Mouse (Mus musculus) limb, embryonic 15.5 days (tissue): Measurements from ENCODE around the gene Itga9. TPM values are rescaled to one million over a fixed set of nuclear protein-coding genes. Genes with fewer than 3 reads are reported as not detected.

Experiments used
- ATAC-seq: fragments of 200-750 bp; cut with Nextera tagmentation; 2 replicates; pipeline ENCODE4 v1.8.0; 2017; ENCODE audit warnings: low read depth, moderate TSS enrichment; ENCODE audit not compliant: insufficient number of reproducible peaks, low FRiP score, low TSS enrichment
- H3K27ac ChIP-seq: fragments of 300-500 bp; sonication (generic); 2 replicates; pipeline ENCODE4 v1.5.1; 2015; ENCODE audit warnings: moderate library complexity, mild to moderate bottlenecking, inconsistent platforms
- H3K27me3 ChIP-seq: fragments of 300-500 bp; sonication (generic); 2 replicates; pipeline ENCODE4 v1.6.1; 2015; ENCODE audit warnings: inconsistent platforms
- H3K36me3 ChIP-seq: fragments of 300-500 bp; sonication (generic); 2 replicates; pipeline ENCODE4 v1.6.1; 2015; ENCODE audit warnings: inconsistent platforms
- H3K4me1 ChIP-seq: fragments of 300-500 bp; sonication (generic); 2 replicates; pipeline ENCODE4 v1.6.1; 2015; ENCODE audit warnings: inconsistent platforms
- H3K4me2 ChIP-seq: fragments of 300-500 bp; sonication (generic); 2 replicates; pipeline ENCODE4 v1.6.1; 2015; ENCODE audit warnings: mild to moderate bottlenecking, inconsistent platforms
- H3K4me3 ChIP-seq: fragments of 300-500 bp; sonication (generic); 2 replicates; pipeline ENCODE4 v1.5.1; 2015; ENCODE audit warnings: mild to moderate bottlenecking, inconsistent platforms
- H3K9ac ChIP-seq: fragments of 300-500 bp; sonication (generic); 2 replicates; pipeline ENCODE4 v1.6.1; 2015; ENCODE audit warnings: inconsistent platforms
- H3K9me3 ChIP-seq: fragments of 300-500 bp; sonication (generic); 2 replicates; pipeline ENCODE4 v1.6.1; 2016; ENCODE audit warnings: inconsistent platforms
- WGBS: fragments of 180-500 bp; shearing (Covaris S2); methylation state at CpG from one replicate; pipeline ENCODE4 v1.1.7; 2015; 5-methylcytosine and 5-hydroxymethylcytosine counted together
- polyA plus RNA-seq: library from polyadenylated mRNA; unstranded; fragments of >200 nt; fragmentation: Nextera tagmentation; extraction: Ambion mirVana; gene quantifications from 2 replicates; pipeline ENCODE4 v1.2.1, GENCODE M21; 2015

Gene Itga9
- polyA plus RNA-seq, 1 experiment from 2014 or later, result 9.9 TPM

- no peaks in the 10 kb centered on the region for H3K27me3 ChIP-seq
- H3K27ac ChIP-seq, result peak overlapping the region; percentile 72
- H3K4me1 ChIP-seq, result peaks cover 36% of the 10 kb centered on the region
- ATAC-seq, result peak; percentile 46; the same call in 1 of the 2 replicates
- H3K9ac ChIP-seq, result no peak overlapping the region
- 56% methylated on average over 16 of the region's 16 CpGs for WGBS
- peak overlapping the region; percentile 7; the same call in 1 of the 2 replicates for H3K4me2 ChIP-seq
- H3K36me3 ChIP-seq, result no peaks in the 10 kb centered on the region
- no peaks in the 10 kb centered on the region for H3K9me3 ChIP-seq
- H3K4me3 ChIP-seq, result no peak overlapping the region
Measured at GRCm38 (mm10) chr9:118919672-118920186, 313.2 kb downstream of the Itga9 start.

DNA sequence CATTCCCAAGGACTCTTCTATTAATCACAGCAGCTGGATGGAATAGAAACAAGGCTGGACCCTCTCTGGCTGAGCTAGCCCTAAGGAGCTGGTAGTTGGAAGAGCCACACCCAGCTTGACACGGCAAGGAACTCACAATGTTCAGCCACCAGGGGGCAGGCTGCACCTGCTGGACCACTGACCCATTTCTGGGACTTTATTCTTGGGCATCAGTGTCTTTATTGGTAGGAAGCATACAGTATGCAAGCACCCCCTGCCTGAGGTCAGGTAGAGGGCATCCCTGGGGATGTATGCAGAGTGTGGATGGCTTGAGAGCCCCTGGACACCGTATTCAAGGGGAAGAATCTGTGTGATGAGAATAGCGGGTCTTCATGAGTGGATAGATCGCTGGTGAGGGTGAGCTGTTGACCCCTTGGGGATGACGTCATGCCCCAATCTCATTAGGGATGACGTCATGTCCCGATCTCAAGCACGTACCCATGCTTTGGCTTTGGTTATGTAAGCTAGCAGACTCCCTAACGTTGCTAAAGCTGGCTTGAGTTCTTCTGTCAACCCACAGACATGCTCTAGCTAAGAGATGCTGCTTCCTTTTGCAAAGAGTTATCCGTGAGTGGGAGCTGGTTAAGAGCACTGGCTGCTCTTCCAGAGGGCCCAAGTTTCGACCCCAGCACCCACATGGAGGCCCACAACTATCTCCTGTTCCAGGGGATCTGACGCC, 314.5 kb downstream of the Itga9 start:
- WGBS, result 46% methylated on average over 12 of the region's 12 CpGs
- H3K4me3 ChIP-seq, result no peak overlapping the region
- 0 out of 2 replicates have a peak, but pooled peaks have one; percentile 5 for ATAC-seq

GRCm38 (mm10) chr9:118921926-118922325, 315.4 kb downstream of the Itga9 start:
- H3K9me3 ChIP-seq, result no peaks in the 10 kb centered on the region
- no peak overlapping the region for H3K27ac ChIP-seq
- no peaks in the 10 kb centered on the region for H3K36me3 ChIP-seq
- 70% methylated on average over 3 of the region's 3 CpGs for WGBS
- no peak for ATAC-seq
- peaks cover 45% of the 10 kb centered on the region for H3K4me1 ChIP-seq
- no peaks in the 10 kb centered on the region for H3K27me3 ChIP-seq
- no peak overlapping the region for H3K9ac ChIP-seq
- no peak overlapping the region for H3K4me3 ChIP-seq
- no peak overlapping the region for H3K4me2 ChIP-seq

More for the DNA sequence above, 314.5 kb downstream of the Itga9 start:
- Histone ChIP-seq H3K4me1 (peaks cover 43% of the 10 kb centered on the region), H3K4me2 (no peak overlapping the region), H3K27me3 (no peaks in the 10 kb centered on the region), H3K9me3 (no peaks in the 10 kb centered on the region), H3K9ac (no peak overlapping the region), H3K27ac (no peak overlapping the region), H3K36me3 (no peaks in the 10 kb centered on the region)

- no peak for ATAC-seq
- Histone ChIP-seq H3K9ac (peak overlapping the region; percentile 52; the same call in 1 of the 2 replicates), H3K4me3 (peak overlapping the region; percentile 84), H3K27ac (peak overlapping the region; percentile 81; the same call in 1 of the 2 replicates), H3K36me3 (no peaks in the 10 kb centered on the region), H3K27me3 (no peaks in the 10 kb centered on the region), H3K4me1 (peaks cover 55% of the 10 kb centered on the region), H3K9me3 (no peaks in the 10 kb centered on the region), H3K4me2 (peak overlapping the region; percentile 97)
- 12% methylated on average over 15 of the region's 16 CpGs for WGBS
Measured at GRCm38 (mm10) chr9:118924554-118925085, 318.1 kb downstream of the Itga9 start.

GRCm38 (mm10) chr9:118925286-118926110, 319.0 kb downstream of the Itga9 start:
- H3K9me3 ChIP-seq, result no peaks in the 10 kb centered on the region
- ATAC-seq, result peak; percentile 83
- H3K4me2 ChIP-seq, result peak overlapping the region; percentile 97
- no peaks in the 10 kb centered on the region for H3K36me3 ChIP-seq
- peak overlapping the region; percentile 84 for H3K4me3 ChIP-seq
- peak overlapping the region; percentile 83 for H3K9ac ChIP-seq
- under 1% methylated on average over 53 of the region's 53 CpGs for WGBS
- no peaks in the 10 kb centered on the region for H3K27me3 ChIP-seq
- H3K27ac ChIP-seq, result peak overlapping the region; percentile 95
- peaks cover 52% of the 10 kb centered on the region for H3K4me1 ChIP-seq

- 0% methylated on average over 27 of the region's 73 CpGs for WGBS
- H3K36me3 ChIP-seq, result no peaks in the 10 kb centered on the region
- H3K4me2 ChIP-seq, result peak within 1 kb of the TSS; percentile 97
- H3K4me1 ChIP-seq, result peaks cover 48% of the 10 kb centered on the region
- H3K9me3 ChIP-seq, result no peaks in the 10 kb centered on the region
- H3K9ac ChIP-seq, result peak within 1 kb of the TSS; percentile 83
- H3K27ac ChIP-seq, result peak within 1 kb of the TSS; percentile 95
- peak within 1 kb of the TSS; percentile 84 for H3K4me3 ChIP-seq
- peak; percentile 46 for ATAC-seq
- no peaks in the 10 kb centered on the region for H3K27me3 ChIP-seq
Measured at GRCm38 (mm10) chr9:118926111-118926650, 319.7 kb downstream of the Itga9 start, which contains the start of gene Ctdspl. Ctdspl (plus strand) TSS chr9:118926453.

GRCm38 (mm10) chr9:118926688-118927321, 320.3 kb downstream of the Itga9 start:
- Histone ChIP-seq H3K9me3 (no peaks in the 10 kb centered on the region), H3K4me2 (peak overlapping the region; percentile 97), H3K4me1 (peaks cover 46% of the 10 kb centered on the region), H3K27me3 (no peaks in the 10 kb centered on the region), H3K9ac (peak overlapping the region; percentile 83), H3K27ac (peak overlapping the region; percentile 95), H3K4me3 (peak overlapping the region; percentile 84), H3K36me3 (no peaks in the 10 kb centered on the region)
- WGBS, result 2% methylated on average over 67 of the region's 68 CpGs
- ATAC-seq, result no peak

DNA sequence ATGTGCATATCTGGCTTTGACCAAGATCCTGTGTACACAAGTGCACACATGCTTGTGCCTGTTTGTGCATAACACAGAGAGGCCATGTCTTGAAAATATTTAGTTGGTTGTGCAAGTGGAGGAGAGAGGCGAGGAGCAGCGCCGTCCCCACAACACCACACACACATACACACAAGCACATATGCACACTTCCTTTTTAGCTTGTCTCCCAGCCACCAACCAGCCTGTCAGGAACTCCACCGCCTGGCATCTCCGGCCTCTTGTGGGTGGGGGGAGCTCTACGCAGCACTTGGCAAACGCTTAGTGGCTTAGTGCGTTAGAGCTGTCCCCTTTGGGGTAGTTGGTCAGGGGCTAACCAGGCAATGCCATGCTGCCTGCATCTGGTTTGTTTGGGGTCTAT, 321.0 kb downstream of the Itga9 start:
- Histone ChIP-seq H3K9ac (peak overlapping the region; percentile 83; the same call in 1 of the 2 replicates), H3K27me3 (no peaks in the 10 kb centered on the region), H3K4me1 (peaks cover 45% of the 10 kb centered on the region), H3K27ac (peak overlapping the region; percentile 95), H3K4me3 (peak overlapping the region; percentile 84), H3K4me2 (peak overlapping the region; percentile 97), H3K36me3 (no peaks in the 10 kb centered on the region), H3K9me3 (no peaks in the 10 kb centered on the region)
- no peak for ATAC-seq
- WGBS, result 26% methylated on average over 8 of the region's 8 CpGs

- H3K9ac ChIP-seq, result peak overlapping the region; percentile 5; the same call in 1 of the 2 replicates
- no peaks in the 10 kb centered on the region for H3K27me3 ChIP-seq
- peak overlapping the region; percentile 95; the same call in 1 of the 2 replicates for H3K27ac ChIP-seq
- peak overlapping the region; percentile 97 for H3K4me2 ChIP-seq
- 52% methylated on average over 2 of the region's 2 CpGs for WGBS
- no peaks in the 10 kb centered on the region for H3K9me3 ChIP-seq
- no peaks in the 10 kb centered on the region for H3K36me3 ChIP-seq
- no peak for ATAC-seq
- peaks cover 45% of the 10 kb centered on the region for H3K4me1 ChIP-seq
- H3K4me3 ChIP-seq, result peak overlapping the region; percentile 84
Measured at GRCm38 (mm10) chr9:118928007-118928406, 321.5 kb downstream of the Itga9 start.

GRCm38 (mm10) chr9:118928656-118929055, 322.2 kb downstream of the Itga9 start:
- Histone ChIP-seq H3K36me3 (no peaks in the 10 kb centered on the region), H3K27me3 (no peaks in the 10 kb centered on the region), H3K27ac (no peak overlapping the region), H3K4me3 (peak overlapping the region; percentile 84), H3K4me1 (peaks cover 45% of the 10 kb centered on the region), H3K9ac (no peak overlapping the region), H3K9me3 (no peaks in the 10 kb centered on the region), H3K4me2 (peak overlapping the region; percentile 97; the same call in 1 of the 2 replicates)
- 34% methylated on average over 7 of the region's 7 CpGs for WGBS
- no peak for ATAC-seq

- no peak overlapping the region for H3K9ac ChIP-seq
- WGBS, result 70% methylated on average over 9 of the region's 9 CpGs
- no peak overlapping the region for H3K4me3 ChIP-seq
- no peaks in the 10 kb centered on the region for H3K9me3 ChIP-seq
- H3K4me1 ChIP-seq, result peaks cover 36% of the 10 kb centered on the region
- ATAC-seq, result no peak
- H3K27ac ChIP-seq, result no peak overlapping the region
- H3K36me3 ChIP-seq, result no peaks in the 10 kb centered on the region
- H3K4me2 ChIP-seq, result no peak overlapping the region
- H3K27me3 ChIP-seq, result no peaks in the 10 kb centered on the region
Measured at GRCm38 (mm10) chr9:118930611-118931010, 324.1 kb downstream of the Itga9 start.
